Mouse (Mus musculus): ENCODE measurements around the gene Btbd3.

DNA sequence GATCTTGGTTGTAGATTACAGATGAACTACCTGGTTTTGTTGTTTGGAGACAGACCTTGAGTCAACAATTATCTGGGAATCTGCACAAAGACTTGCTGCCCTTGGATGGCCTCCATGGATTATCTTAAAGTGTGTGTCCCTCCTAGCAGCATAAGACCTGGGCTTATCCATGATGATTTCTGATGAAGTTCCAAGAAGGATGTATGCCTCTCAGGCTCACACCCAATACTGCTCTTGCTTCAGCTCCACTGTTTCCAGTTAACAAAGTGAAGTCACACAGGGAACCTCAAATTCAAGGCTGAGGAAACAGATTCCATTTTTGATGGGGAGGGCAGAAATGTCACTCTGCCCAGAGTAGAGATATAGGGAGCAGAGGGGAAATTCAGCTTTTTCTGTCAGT, 64.0 kb downstream of the Btbd3 start:
- no peak for TF ChIP-seq CTCF (IDR thresholded peaks at IDR 0.05; ENCODE audit: borderline replicate concordance, extremely low read depth, insufficient read depth, insufficient read length)
- no peak for TF ChIP-seq POLR2A (IDR thresholded peaks at IDR 0.05; ENCODE audit: borderline replicate concordance, extremely low read depth, insufficient read depth, insufficient read length, poor library complexity, severe bottlenecking)
